Mouse (Mus musculus): ENCODE results near the gene Gm45837.

The Gm45837 gene

DNA sequence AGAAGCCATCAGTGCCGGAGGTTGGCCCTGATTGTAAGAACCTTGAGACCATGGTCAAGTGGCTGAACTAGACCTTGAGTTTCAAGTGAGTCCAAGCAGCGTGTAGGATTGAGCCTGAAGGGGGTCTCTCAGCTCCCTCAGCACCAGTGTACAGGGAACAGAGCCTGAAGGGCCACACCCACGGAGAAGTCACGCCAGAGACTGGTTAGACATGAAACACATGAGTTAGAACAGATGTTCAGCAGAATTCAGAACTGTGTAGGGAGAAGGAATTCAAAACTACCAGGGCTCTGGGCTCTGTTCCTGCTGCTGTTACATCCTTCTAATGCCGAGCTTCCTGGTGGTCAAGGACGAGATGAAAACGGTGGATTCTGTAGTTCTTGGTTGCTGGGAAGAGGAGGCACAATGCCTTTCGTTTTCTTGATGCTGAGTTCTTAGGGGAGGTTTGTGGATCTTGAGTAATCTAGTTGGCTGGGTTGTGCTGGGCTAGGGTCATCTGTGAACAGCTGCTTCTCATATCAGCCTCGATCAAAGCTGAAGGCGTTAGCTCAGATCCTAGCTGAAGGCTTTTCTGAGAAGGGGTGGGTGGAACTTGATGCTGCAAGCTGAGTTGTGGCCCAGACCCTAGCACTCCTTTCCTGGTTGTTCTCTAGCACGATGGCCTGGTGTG lies at the start of gene Gm45837:
Gene Gm45837 (plus strand): TSS at position 620 of the 670 bp plus-strand sequence.
- DNase-seq = no peak

DNA sequence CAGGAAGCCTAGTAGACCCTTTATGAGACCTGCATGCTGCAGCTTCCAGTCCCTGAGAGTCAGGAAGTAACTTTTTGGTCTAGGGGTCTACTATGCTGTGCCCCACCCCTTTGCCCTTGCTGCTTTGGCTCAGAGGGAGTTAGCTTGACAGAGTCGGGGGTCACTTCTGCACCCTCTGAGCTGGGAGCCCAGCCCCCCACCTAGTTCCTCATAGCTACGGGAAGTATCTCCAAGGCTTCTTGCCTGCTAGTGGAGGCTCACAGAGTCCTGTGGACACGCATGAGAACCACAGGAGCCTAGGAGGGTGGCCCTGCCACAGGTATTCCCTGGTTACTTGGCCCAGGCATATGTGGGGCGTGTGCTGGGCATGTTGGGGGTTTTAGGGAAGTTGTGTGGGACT lies 49.7 kb upstream of the Gm45837 start:
- DNase-seq = no peak

- DNase-seq = no peak
Measured at GRCm38 (mm10) chr7:101361767-101362166, 48.9 kb upstream of the Gm45837 start.

- DNase-seq = no peak
Measured at GRCm38 (mm10) chr7:101362791-101363191, 47.9 kb upstream of the Gm45837 start.

GRCm38 (mm10) chr7:101363914-101364313 lies 46.8 kb upstream of the Gm45837 start:
- DNase-seq = no peak

DNA sequence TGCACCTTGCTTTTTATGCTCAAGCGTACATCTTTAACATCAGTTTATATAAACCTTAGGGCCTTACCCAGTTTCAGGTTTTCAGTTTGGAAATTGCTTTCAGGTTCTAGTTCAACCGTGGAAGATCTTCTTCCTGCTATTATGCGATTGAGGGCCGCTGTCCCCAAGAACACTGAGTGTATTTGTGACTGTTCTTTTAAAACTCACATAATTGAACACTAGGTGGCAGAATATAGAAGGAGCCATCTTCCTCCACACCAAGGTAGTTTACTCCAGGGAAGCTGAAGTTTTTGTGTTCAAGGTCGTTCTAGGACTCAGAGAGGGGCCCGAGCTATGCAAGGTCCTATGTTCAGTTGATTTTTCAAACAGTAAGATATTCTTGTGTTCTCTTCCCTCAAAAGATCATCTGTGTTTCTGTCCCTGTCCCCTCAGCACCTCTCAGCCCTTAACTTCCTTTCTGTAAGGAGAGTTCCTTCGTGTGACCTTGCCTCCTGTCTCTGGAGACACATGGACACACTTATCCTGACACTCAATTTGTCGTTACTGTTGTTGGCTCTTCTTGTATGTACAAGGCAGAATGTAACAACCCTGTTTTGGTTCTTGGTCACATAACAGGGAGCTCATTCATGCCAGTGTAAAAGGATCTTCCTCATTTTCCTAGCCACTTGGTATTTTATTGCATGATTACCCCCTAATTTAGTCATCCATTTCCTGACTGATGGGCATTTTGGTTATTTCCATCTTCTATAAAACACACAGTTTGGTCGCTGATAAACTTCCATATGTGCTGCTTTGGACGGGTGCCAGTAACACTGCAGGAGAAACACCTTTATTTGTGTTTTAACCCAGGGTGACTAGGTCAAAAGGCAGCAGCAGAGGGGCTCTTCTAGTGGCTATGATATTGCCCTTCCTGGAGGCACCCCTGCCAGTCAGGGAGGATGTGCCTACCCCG lies 42.5 kb upstream of the Gm45837 start:
- no peak for DNase-seq

GRCm38 (mm10) chr7:101369666-101370065 lies 41.0 kb upstream of the Gm45837 start:
- no peak for DNase-seq

GRCm38 (mm10) chr7:101373082-101373481 lies 37.6 kb upstream of the Gm45837 start:
- no peak for DNase-seq

DNA sequence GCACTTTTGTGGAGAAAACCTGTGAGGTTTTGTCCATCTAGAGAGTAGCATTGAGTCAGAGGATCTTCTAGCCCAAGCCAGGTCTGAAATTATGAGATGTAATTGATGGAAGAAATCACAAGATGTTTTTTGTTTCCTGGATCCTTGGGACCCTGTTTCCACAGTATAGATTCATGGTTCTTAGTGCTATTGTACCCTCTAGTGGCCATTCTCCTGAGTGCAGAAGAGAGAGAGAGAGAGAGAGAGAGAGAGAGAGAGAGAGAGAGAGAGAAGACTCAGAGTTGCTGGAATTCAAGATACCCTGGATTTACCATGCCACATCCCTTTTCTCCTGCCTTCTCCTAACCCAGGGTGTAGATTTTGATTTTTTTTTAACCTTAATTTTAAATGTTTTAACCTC lies 36.5 kb upstream of the Gm45837 start:
- peak; percentile 49 for DNase-seq

DNA sequence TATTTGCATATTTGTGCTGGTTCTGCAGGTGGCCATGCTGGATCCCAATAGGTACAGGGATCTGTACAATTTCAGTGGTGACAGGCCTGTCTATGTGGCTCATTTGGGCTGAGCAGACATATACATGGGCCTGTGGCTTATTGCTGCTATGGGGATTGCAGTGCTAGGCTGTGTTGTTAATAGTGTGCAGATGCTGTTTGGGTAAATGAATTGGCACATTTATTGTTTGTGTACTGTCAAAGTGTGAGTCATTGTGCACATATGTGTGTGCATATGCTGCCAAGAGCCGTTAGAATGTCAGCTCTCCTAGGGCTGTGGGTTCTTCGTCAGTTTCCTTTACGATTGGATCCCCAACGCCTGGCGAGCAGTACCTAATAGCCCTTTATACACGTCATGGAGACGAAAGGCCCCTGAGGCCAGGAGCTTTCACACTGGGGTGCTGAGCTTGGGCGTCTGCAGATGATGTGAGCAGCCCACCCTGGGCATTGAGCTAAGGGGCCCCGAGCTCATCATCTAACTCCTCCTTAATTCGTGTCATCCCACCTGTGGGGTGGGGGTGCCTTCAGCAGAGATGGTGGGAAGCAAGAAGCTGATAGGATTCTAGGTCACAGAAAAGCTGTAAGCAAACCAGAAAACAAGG lies 33.9 kb upstream of the Gm45837 start:
- peak; percentile 53 for DNase-seq

DNA sequence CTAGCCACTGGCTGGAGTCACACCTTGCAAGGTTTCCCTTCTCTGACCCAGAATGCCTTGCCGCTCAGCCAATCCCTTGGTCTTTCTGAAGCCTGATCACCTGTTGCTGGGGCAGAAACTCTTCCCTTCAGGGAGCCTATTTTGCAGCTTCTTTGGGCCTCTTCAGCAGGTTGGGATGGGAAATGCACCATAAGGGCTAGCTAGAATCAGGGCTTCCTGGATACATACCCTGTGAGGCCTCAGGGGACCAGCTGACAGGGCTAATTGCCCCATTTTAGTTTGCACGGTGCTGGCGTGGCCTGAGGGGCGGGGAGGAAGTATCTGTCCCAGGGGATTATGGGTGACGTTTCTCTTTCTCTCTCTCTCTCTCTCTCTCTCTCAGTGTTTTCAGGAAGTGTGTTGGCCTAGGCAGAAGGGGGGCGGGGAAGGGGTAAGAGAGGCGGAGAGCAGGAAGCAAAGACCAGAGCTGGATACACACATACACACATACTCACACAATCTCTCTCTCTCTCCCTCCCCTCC lies 32.9 kb upstream of the Gm45837 start:
- peak; percentile 52 for DNase-seq

- DNase-seq = no peak
Measured at GRCm38 (mm10) chr7:101378285-101378684, 32.4 kb upstream of the Gm45837 start.

- DNase-seq = no peak
Measured at GRCm38 (mm10) chr7:101378796-101379465, 31.8 kb upstream of the Gm45837 start.

DNA sequence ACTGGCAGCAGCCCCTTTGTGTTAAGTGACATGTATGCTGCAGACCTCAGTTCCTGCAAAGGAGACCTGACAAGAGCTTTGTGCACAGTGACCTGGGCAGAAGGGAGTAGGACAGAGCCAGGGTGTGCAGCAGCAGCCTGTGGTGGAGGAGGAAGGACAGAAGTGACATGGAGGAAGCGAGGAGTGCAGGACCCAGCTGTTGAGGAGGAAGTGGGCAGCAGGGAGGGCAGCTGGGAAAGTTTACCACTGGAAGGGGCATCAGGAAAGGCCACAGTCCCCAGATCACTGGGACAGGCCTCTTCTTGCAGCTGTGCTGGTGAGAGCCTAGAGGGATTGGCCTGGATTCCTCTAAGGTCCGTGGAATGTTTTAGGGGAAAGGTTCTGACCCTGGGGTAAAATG lies 31.0 kb upstream of the Gm45837 start:
- DNase-seq = no peak

GRCm38 (mm10) chr7:101381512-101381911 lies 29.2 kb upstream of the Gm45837 start:
- no peak for DNase-seq

DNA sequence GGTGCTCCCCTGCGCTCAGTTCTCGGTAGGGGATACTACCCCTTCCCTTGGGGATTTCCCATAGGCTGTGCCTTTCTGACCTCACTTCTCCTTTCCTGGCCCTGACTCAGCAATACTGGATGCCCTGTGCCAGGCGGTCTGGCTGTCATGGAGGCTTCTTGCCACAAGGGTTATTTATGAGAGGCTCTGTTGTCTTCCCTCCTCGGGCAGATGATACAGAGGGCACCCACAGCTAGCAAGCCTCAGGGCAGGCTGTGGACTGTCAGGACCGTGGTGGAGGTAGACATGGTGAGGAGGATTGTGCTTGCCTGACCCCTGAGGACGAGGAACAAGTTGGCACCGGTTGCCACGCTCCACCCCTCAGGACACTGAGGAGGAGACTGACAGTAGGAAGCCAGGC lies 28.3 kb upstream of the Gm45837 start:
- DNase-seq = peak; percentile 80

GRCm38 (mm10) chr7:101383756-101384155 lies 26.9 kb upstream of the Gm45837 start:
- peak; percentile 77 for DNase-seq

DNA sequence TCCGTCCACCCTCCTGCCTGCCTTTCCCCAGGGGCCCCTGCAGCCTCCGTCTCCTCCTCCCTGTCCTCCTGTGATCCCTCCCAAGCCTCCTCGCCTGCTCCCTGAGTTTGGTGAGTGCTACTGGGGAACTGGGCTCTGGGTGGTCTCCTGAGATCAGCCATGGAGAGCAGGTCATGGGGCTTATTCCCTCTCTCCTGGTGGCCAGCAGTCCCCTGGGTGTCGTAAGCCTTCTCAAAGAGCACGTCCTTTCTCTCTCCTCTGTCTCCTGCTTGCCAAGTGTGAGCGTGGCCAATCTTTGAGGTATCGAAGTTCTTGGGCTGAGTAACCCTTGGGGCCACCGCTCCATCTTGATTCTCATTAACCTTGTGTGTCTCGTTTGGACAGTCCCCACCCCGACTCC lies 25.8 kb upstream of the Gm45837 start:
- no peak for DNase-seq

DNA sequence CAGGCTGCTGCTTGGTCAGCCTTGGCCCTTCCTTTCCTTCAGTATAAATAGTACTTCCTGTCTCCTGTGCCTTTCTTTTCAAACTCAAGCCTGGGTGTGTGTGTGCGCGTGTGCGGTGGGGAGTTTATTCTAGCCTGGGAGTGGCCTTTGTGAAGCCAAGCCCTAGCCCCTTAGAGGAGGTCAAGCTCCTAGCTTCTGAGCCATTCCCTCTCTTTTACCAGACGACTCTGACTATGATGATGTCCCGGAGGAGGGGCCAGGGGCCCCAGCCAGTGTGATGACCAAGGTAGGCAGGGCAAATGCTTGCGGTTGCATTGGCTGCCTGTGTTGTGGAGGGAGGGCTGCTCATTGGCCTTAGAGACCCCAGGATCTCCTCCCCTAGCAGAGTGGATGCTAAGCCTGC lies 25.4 kb upstream of the Gm45837 start:
- DNase-seq = no peak

DNA sequence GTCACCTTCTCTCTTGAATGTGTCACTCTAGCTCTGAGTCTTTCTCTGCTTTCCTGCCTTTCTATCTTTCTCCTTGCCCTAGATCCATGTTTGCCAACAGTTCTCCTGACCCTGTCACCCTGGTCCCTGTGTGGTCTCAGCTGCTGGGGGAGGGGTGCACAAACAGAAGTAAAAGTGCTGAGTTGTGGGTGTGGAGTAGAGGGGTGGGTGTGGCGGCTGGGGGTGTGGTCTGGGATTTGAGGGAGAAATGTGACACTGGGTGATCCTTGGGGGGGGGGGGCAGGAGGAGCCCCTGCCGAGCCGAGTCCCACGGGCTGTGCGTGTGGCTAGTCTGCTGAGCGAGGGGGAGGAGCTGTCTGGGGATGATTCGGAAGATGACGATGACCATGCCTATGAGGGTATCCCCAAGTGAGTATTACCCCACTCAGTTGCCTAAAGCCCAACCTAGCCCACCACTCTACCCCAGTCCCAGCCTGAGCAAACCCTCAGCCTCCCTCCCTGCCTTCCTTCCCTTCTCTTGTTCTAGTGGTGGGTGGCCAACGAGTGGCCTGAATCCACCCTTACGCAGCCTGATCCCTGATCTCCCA lies 24.7 kb upstream of the Gm45837 start:
- no peak for DNase-seq

- no peak for DNase-seq
Measured at GRCm38 (mm10) chr7:101389256-101389655, 21.4 kb upstream of the Gm45837 start.

GRCm38 (mm10) chr7:101391909-101392479 lies 18.7 kb upstream of the Gm45837 start:
- no peak for DNase-seq

All from layer of hippocampus, adult 9-11 months (tissue).